Comparison of ENCODE assay signal across 15 mouse cellular contexts in the genomic region with DNA sequence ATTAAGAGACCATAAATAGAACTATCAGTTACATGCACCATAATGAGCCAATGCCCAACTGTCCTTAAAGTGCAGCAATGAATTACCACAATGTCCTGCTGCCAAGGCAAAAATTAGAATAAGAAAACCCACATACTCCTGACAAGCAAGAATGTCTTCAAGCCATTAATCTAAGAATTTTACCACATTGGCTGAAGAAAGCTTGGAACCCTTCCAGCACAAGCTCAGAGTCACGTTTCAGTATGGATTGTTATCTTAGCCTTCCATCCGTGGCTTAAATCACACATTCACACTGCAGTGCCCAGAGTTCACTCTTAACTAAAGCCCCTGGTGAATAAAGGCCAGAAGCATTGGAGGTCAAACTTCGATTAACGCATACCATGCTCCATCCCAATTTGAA.
DNase-seq lines count a peak whose midpoint lies in the region; ATAC-seq lines count a peak whose summit lies in the region.
"Had no signal": no experiment of that assay in that cellular context is flagged by ENCODE, and none has a peak within 500 bp of the region (broad histone marks: within the 10 kb centered on the region; RNA-seq: fewer than 3 reads in every experiment).

No protein-coding gene starts in this region.

- no peak overlapping the region for H3K27ac ChIP-seq in hindbrain, embryonic 14.5 days
- no peak overlapping the region for H3K27ac ChIP-seq in hindbrain, embryonic 12.5 days
- no peak overlapping the region for H3K27ac ChIP-seq in neural tube, embryonic 13.5 days (replicated peaks)
- H3K27ac ChIP-seq in midbrain, embryonic 11.5 days (ENCODE audit: low read depth, low read length) = no peak overlapping the region
- H3K27ac ChIP-seq: limb, embryonic 12.5 days; midbrain, embryonic 15.5 days had no signal

- 0 out of 2 replicates have a peak, but pooled peaks cover 12% of the 10 kb centered on the region for H3K4me1 ChIP-seq in hindbrain, embryonic 14.5 days (replicated peaks; ENCODE audit: control insufficient read depth, insufficient read depth, low read length)
- no peaks in the 10 kb centered on the region for H3K4me1 ChIP-seq in hindbrain, embryonic 12.5 days
- peaks cover 14% of the 10 kb centered on the region for H3K4me1 ChIP-seq in neural tube, embryonic 13.5 days (replicated peaks)
- no peaks in the 10 kb centered on the region for H3K4me1 ChIP-seq in midbrain, embryonic 11.5 days (ENCODE audit: control insufficient read depth, insufficient read depth, low read length)
- H3K4me1 ChIP-seq: midbrain, embryonic 15.5 days had no signal

- no peaks in the 10 kb centered on the region for H3K9me3 ChIP-seq in hindbrain, embryonic 14.5 days (ENCODE audit: control insufficient read depth, low read length)
- H3K9me3 ChIP-seq in hindbrain, embryonic 12.5 days (replicated peaks) = no peaks in the 10 kb centered on the region
- H3K9me3 ChIP-seq in neural tube, embryonic 13.5 days = no peaks in the 10 kb centered on the region
- H3K9me3 ChIP-seq in midbrain, embryonic 11.5 days (ENCODE audit: control insufficient read depth, low read length) = no peaks in the 10 kb centered on the region
- H3K9me3 ChIP-seq: limb, embryonic 12.5 days; midbrain, embryonic 15.5 days had no signal

- H3K27me3 ChIP-seq in hindbrain, embryonic 14.5 days (ENCODE audit: control insufficient read depth, insufficient read depth, low read length) = no peaks in the 10 kb centered on the region
- H3K27me3 ChIP-seq in hindbrain, embryonic 12.5 days = no peaks in the 10 kb centered on the region
- H3K27me3 ChIP-seq in neural tube, embryonic 13.5 days = no peaks in the 10 kb centered on the region
- no peaks in the 10 kb centered on the region for H3K27me3 ChIP-seq in midbrain, embryonic 11.5 days (ENCODE audit: control insufficient read depth, insufficient read depth, low read length)
- H3K27me3 ChIP-seq: limb, embryonic 12.5 days; midbrain, embryonic 15.5 days had no signal

- peak; percentile 35 for DNase-seq in hindbrain, embryonic 14.5 days (ENCODE audit: low spot score)
- DNase-seq in neural tube, embryonic 10.5 days (ENCODE audit: extremely low spot score, low spot score) = no peak
- DNase-seq in forelimb bud, embryonic 11.5 days (ENCODE audit: low read depth, low spot score) = peak; percentile 12
- DNase-seq in right cerebral cortex, adult 2 months (ENCODE audit: low spot score in 2 of 2) = no peak
- DNase-seq in layer of hippocampus, postnatal 25 days (ENCODE audit: extremely low spot score in 1 of 2, low spot score in 1 of 2) = no peak
- DNase-seq in midbrain, embryonic 11.5 days (ENCODE audit: low spot score, missing footprints) = no peak
- DNase-seq: adrenal gland, postnatal 10 days; heart, postnatal 4 days; lung, postnatal 10 days; right cerebral cortex, postnatal 25 days; thymus, postnatal 36 days had no signal

- H3K4me3 ChIP-seq in hindbrain, embryonic 14.5 days (replicated peaks; ENCODE audit: low read length) = no peak overlapping the region
- no peak overlapping the region for H3K4me3 ChIP-seq in hindbrain, embryonic 12.5 days
- no peak overlapping the region for H3K4me3 ChIP-seq in neural tube, embryonic 13.5 days
- H3K4me3 ChIP-seq in midbrain, embryonic 11.5 days (ENCODE audit: low read depth, low read length) = no peak overlapping the region
- H3K4me3 ChIP-seq: limb, embryonic 12.5 days; midbrain, embryonic 15.5 days had no signal

- H3K36me3 ChIP-seq in hindbrain, embryonic 14.5 days (replicated peaks; ENCODE audit: control insufficient read depth, insufficient read depth) = no peaks in the 10 kb centered on the region
- H3K36me3 ChIP-seq in hindbrain, embryonic 12.5 days = no peaks in the 10 kb centered on the region
- H3K36me3 ChIP-seq in neural tube, embryonic 13.5 days = no peaks in the 10 kb centered on the region
- no peaks in the 10 kb centered on the region for H3K36me3 ChIP-seq in midbrain, embryonic 11.5 days (ENCODE audit: control insufficient read depth, insufficient read depth, low read length)
- H3K36me3 ChIP-seq: limb, embryonic 12.5 days; midbrain, embryonic 15.5 days had no signal

- WGBS in hindbrain, embryonic 14.5 days = 52% methylated on average over 4 of the region's 4 CpGs
- 50% methylated on average over 4 of the region's 4 CpGs for WGBS in hindbrain, embryonic 12.5 days
- 38% methylated on average over 4 of the region's 4 CpGs for WGBS in neural tube, embryonic 13.5 days
- WGBS in midbrain, embryonic 11.5 days = 65% methylated on average over 4 of the region's 4 CpGs

- H3K9ac ChIP-seq in hindbrain, embryonic 14.5 days = no peak overlapping the region
- H3K9ac ChIP-seq in hindbrain, embryonic 12.5 days = no peak overlapping the region
- no peak overlapping the region for H3K9ac ChIP-seq in neural tube, embryonic 13.5 days
- no peak overlapping the region for H3K9ac ChIP-seq in midbrain, embryonic 11.5 days (ENCODE audit: low read length)
- H3K9ac ChIP-seq: limb, embryonic 12.5 days; midbrain, embryonic 15.5 days had no signal

- ATAC-seq in hindbrain, embryonic 14.5 days (ENCODE audit: low FRiP score) = no peak
- no peak for ATAC-seq in hindbrain, embryonic 12.5 days (ENCODE audit: low FRiP score)
- no peak for ATAC-seq in neural tube, embryonic 13.5 days (ENCODE audit: low read depth)
- no peak for ATAC-seq in midbrain, embryonic 11.5 days (ENCODE audit: low FRiP score)

- peak overlapping the region; percentile 15; the same call in 1 of the 2 replicates for H3K4me2 ChIP-seq in hindbrain, embryonic 14.5 days (replicated peaks)
- no peak overlapping the region for H3K4me2 ChIP-seq in hindbrain, embryonic 12.5 days (replicated peaks)
- H3K4me2 ChIP-seq in neural tube, embryonic 13.5 days = 0 out of 2 replicates have a peak overlapping the region, but pooled peaks have one; percentile 13
- H3K4me2 ChIP-seq in midbrain, embryonic 11.5 days = no peak overlapping the region
- H3K4me2 ChIP-seq: limb, embryonic 12.5 days; midbrain, embryonic 15.5 days had no signal

Comparison
In these comparisons a context has a peak if more than half of its experiments do, and no peak if none do; other contexts are left out.
1. H3K4me2 ChIP-seq: peak in hindbrain, embryonic 14.5 days (single experiment) and neural tube, embryonic 13.5 days (single experiment); none in hindbrain, embryonic 12.5 days (single experiment) and midbrain, embryonic 11.5 days (single experiment).
2. DNase-seq: peak in hindbrain, embryonic 14.5 days (single experiment) and forelimb bud, embryonic 11.5 days (single experiment); none in neural tube, embryonic 10.5 days (single experiment), right cerebral cortex, adult 2 months (0 of 2), layer of hippocampus, postnatal 25 days (0 of 2) and midbrain, embryonic 11.5 days (single experiment).